Mouse (Mus musculus): ENCODE results near the gene Nabp2.

Nabp2 gene

GRCm38 (mm10) chr10:128411211-128412054 is at the start of gene Nabp2, which contains the start of gene Rnf41:
Nabp2 (minus strand) TSS chr10:128411492.
Rnf41 (plus strand) TSS chr10:128411657.
- DNase-seq: peak; percentile 95 to 96

GRCm38 (mm10) chr10:128460270-128460630 is 49.0 kb upstream of the Nabp2 start:
- no peak for DNase-seq

- DNase-seq: peak; percentile 76 to 79
Observed at GRCm38 (mm10) chr10:128459409-128460269, 48.3 kb upstream of the Nabp2 start.

- peak; percentile 91 to 95 for DNase-seq
Observed at GRCm38 (mm10) chr10:128458719-128459408, 47.6 kb upstream of the Nabp2 start, which contains the start of gene Smarcc2. Smarcc2 (plus strand) TSS chr10:128459248.

GRCm38 (mm10) chr10:128458348-128458718 is 47.0 kb upstream of the Nabp2 start:
- peak; percentile 96 to 97 for DNase-seq

GRCm38 (mm10) chr10:128457676-128458075 is 46.4 kb upstream of the Nabp2 start:
- DNase-seq: no peak

GRCm38 (mm10) chr10:128455280-128455679 is 44.0 kb upstream of the Nabp2 start:
- peak; percentile 74 to 84 for DNase-seq

- DNase-seq: no peak
Observed at GRCm38 (mm10) chr10:128454471-128454870, 43.2 kb upstream of the Nabp2 start.

GRCm38 (mm10) chr10:128451014-128451413 is 39.7 kb upstream of the Nabp2 start:
- no peak for DNase-seq

- no peak for DNase-seq
Observed at GRCm38 (mm10) chr10:128445407-128445806, 34.1 kb upstream of the Nabp2 start.

- no peak for DNase-seq
Observed at GRCm38 (mm10) chr10:128444354-128444753, 33.1 kb upstream of the Nabp2 start.

GRCm38 (mm10) chr10:128442718-128443117 is 31.4 kb upstream of the Nabp2 start:
- DNase-seq: no peak

GRCm38 (mm10) chr10:128441324-128442119 is 30.2 kb upstream of the Nabp2 start:
- DNase-seq: peak; percentile 40 to 66

- peak; percentile 44 to 61 for DNase-seq
Observed at GRCm38 (mm10) chr10:128440407-128440806, 29.1 kb upstream of the Nabp2 start.

GRCm38 (mm10) chr10:128438675-128439279 is 27.5 kb upstream of the Nabp2 start:
- DNase-seq: peak; percentile 48 to 54

GRCm38 (mm10) chr10:128436376-128436775 is 25.1 kb upstream of the Nabp2 start:
- peak; percentile 63 to 69 for DNase-seq

- peak; percentile 65 to 67 for DNase-seq
Observed at GRCm38 (mm10) chr10:128435873-128436272, 24.6 kb upstream of the Nabp2 start.

- peak; percentile 70 to 80 for DNase-seq
Observed at GRCm38 (mm10) chr10:128435186-128435823, 24.0 kb upstream of the Nabp2 start.

- DNase-seq: peak in 1 of 2 experiments; percentile 41
Observed at GRCm38 (mm10) chr10:128434681-128435080, 23.4 kb upstream of the Nabp2 start.

- no peak for DNase-seq
Observed at GRCm38 (mm10) chr10:128433417-128433816, 22.1 kb upstream of the Nabp2 start.

- DNase-seq: no peak
Observed at GRCm38 (mm10) chr10:128429454-128429853, 18.2 kb upstream of the Nabp2 start.
